Mouse (Mus musculus) midbrain, embryonic 13.5 days (tissue): ENCODE results near the gene Casp14. TPM values are rescaled to one million over a fixed set of nuclear protein-coding genes. Genes with fewer than 3 reads are reported as not detected.

Experiments used
- ATAC-seq: fragments of 200-750 bp; cut with Nextera tagmentation; 2 replicates; pipeline ENCODE4 v1.8.0; 2017; ENCODE audit warnings: mild to moderate bottlenecking, moderate TSS enrichment, moderate library complexity
- H3K27ac ChIP-seq: fragments of 300-500 bp; sonication (generic); 2 replicates; pipeline ENCODE4 v1.5.1; 2015; ENCODE audit warnings: inconsistent platforms, mild to moderate bottlenecking, moderate library complexity
- H3K27me3 ChIP-seq: fragments of 300-500 bp; sonication (generic); 2 replicates; pipeline ENCODE4 v1.6.1; 2015; ENCODE audit warnings: mild to moderate bottlenecking, inconsistent platforms
- H3K36me3 ChIP-seq: fragments of 300-500 bp; sonication (generic); 2 replicates; pipeline ENCODE4 v1.6.1; 2015; ENCODE audit warnings: mild to moderate bottlenecking, inconsistent platforms
- H3K4me1 ChIP-seq: fragments of 300-500 bp; sonication (generic); replicated peaks from 2 replicates; pipeline ENCODE4 v1.6.1; 2015; ENCODE audit warnings: inconsistent platforms
- H3K4me2 ChIP-seq: fragments of 300-500 bp; sonication (generic); replicated peaks from 2 replicates; pipeline ENCODE4 v1.6.1; 2015; ENCODE audit warnings: moderate library complexity, mild to moderate bottlenecking, inconsistent platforms
- H3K4me3 ChIP-seq: fragments of 300-500 bp; sonication (generic); replicated peaks from 2 replicates; pipeline ENCODE4 v1.5.1; 2015; ENCODE audit warnings: mild to moderate bottlenecking, inconsistent platforms
- H3K9ac ChIP-seq: fragments of 300-500 bp; sonication (generic); replicated peaks from 2 replicates; pipeline ENCODE4 v1.6.1; 2015; ENCODE audit warnings: mild to moderate bottlenecking, inconsistent platforms
- H3K9me3 ChIP-seq: fragments of 300-500 bp; sonication (generic); 2 replicates; pipeline ENCODE4 v1.6.1; 2016; ENCODE audit warnings: mild to moderate bottlenecking, inconsistent platforms
- WGBS: fragments of 180-500 bp; shearing (Covaris S2); methylation state at CpG from one replicate; pipeline ENCODE4 v1.1.7; 2015; 5-methylcytosine and 5-hydroxymethylcytosine counted together
- polyA plus RNA-seq: library from polyadenylated mRNA; unstranded; fragments of >200 nt; fragmentation: Nextera tagmentation; extraction: Ambion mirVana; gene quantifications from 2 replicates; pipeline ENCODE4 v1.2.1, GENCODE M21; 2015

Gene Casp14
- not detected in 2 replicates for polyA plus RNA-seq

GRCm38 (mm10) chr10:78718056-78718455, at the start of gene Casp14:
TSS of gene Casp14 (minus strand) at chr10:78718294.
- no peaks in the 10 kb centered on the region for H3K4me1 ChIP-seq
- H3K27ac ChIP-seq, result no peak within 1 kb of the TSS
- H3K9ac ChIP-seq, result no peak within 1 kb of the TSS
- 67% methylated on average over 11 of the region's 11 CpGs for WGBS
- no peaks in the 10 kb centered on the region for H3K9me3 ChIP-seq
- ATAC-seq, result no peak
- H3K36me3 ChIP-seq, result no peaks in the 10 kb centered on the region
- no peaks in the 10 kb centered on the region for H3K27me3 ChIP-seq
- no peak within 1 kb of the TSS for H3K4me3 ChIP-seq
- no peak within 1 kb of the TSS for H3K4me2 ChIP-seq

- Histone ChIP-seq H3K9ac (no peak overlapping the region), H3K36me3 (no peaks in the 10 kb centered on the region), H3K4me3 (no peak overlapping the region), H3K27ac (no peak overlapping the region), H3K27me3 (no peaks in the 10 kb centered on the region), H3K9me3 (0 out of 2 replicates have a peak, but pooled peaks cover 6% of the 10 kb centered on the region), H3K4me1 (no peaks in the 10 kb centered on the region), H3K4me2 (no peak overlapping the region)
- no peak for ATAC-seq
- WGBS, result 86% methylated on average over 1 of the region's 1 CpGs
Observed at GRCm38 (mm10) chr10:78765570-78765969, 47.5 kb upstream of the Casp14 start.

GRCm38 (mm10) chr10:78756021-78756420, 37.9 kb upstream of the Casp14 start:
- H3K9me3 ChIP-seq, result no peaks in the 10 kb centered on the region

GRCm38 (mm10) chr10:78752452-78753191, 34.5 kb upstream of the Casp14 start, which contains the start of gene Ccdc105:
TSS of gene Ccdc105 (minus strand) at chr10:78753065.
- H3K4me2 ChIP-seq, result peak within 1 kb of the TSS; percentile 73
- 0 out of 2 replicates have a peak, but pooled peaks cover 8% of the 10 kb centered on the region for H3K4me1 ChIP-seq
- under 1% methylated on average over 61 of the region's 61 CpGs for WGBS
- peak within 1 kb of the TSS; percentile 87 for H3K27ac ChIP-seq
- peak within 1 kb of the TSS; percentile 75 for H3K9ac ChIP-seq
- no peaks in the 10 kb centered on the region for H3K36me3 ChIP-seq
- H3K27me3 ChIP-seq, result peaks cover 21% of the 10 kb centered on the region
- no peaks in the 10 kb centered on the region for H3K9me3 ChIP-seq
- peak; percentile 95 for ATAC-seq
- peak within 1 kb of the TSS; percentile 55 for H3K4me3 ChIP-seq

More at GRCm38 (mm10) chr10:78756021-78756420, 37.9 kb upstream of the Casp14 start:
- Histone ChIP-seq H3K27ac (no peak overlapping the region), H3K27me3 (peaks cover 1% of the 10 kb centered on the region; the same call in 1 of the 2 replicates), H3K4me3 (no peak overlapping the region), H3K4me2 (no peak overlapping the region), H3K9ac (no peak overlapping the region), H3K36me3 (no peaks in the 10 kb centered on the region), H3K4me1 (0 out of 2 replicates have a peak, but pooled peaks cover 3% of the 10 kb centered on the region)
- ATAC-seq, result no peak
- 33% methylated on average over 6 of the region's 6 CpGs for WGBS

GRCm38 (mm10) chr10:78748946-78749345, 30.9 kb upstream of the Casp14 start:
- Histone ChIP-seq H3K4me3 (no peak overlapping the region), H3K4me1 (peaks cover 16% of the 10 kb centered on the region; the same call in 1 of the 2 replicates), H3K9ac (no peak overlapping the region), H3K27ac (no peak overlapping the region), H3K27me3 (peaks cover 21% of the 10 kb centered on the region), H3K4me2 (no peak overlapping the region), H3K36me3 (no peaks in the 10 kb centered on the region), H3K9me3 (no peaks in the 10 kb centered on the region)
- ATAC-seq, result no peak
- 91% methylated on average over 6 of the region's 6 CpGs for WGBS

- no peak overlapping the region for H3K4me3 ChIP-seq
- no peak overlapping the region for H3K27ac ChIP-seq
- no peak for ATAC-seq
- peak overlapping the region; percentile 64 for H3K4me2 ChIP-seq
- peaks cover 16% of the 10 kb centered on the region; the same call in 1 of the 2 replicates for H3K4me1 ChIP-seq
- peaks cover 21% of the 10 kb centered on the region for H3K27me3 ChIP-seq
- no peak overlapping the region for H3K9ac ChIP-seq
- no peaks in the 10 kb centered on the region for H3K9me3 ChIP-seq
- H3K36me3 ChIP-seq, result no peaks in the 10 kb centered on the region
- 83% methylated on average over 13 of the region's 13 CpGs for WGBS
Observed at GRCm38 (mm10) chr10:78748161-78748560, 30.1 kb upstream of the Casp14 start.

- Histone ChIP-seq H3K27ac (no peak overlapping the region), H3K9ac (peak overlapping the region; percentile 48), H3K36me3 (no peaks in the 10 kb centered on the region), H3K4me1 (peaks cover 13% of the 10 kb centered on the region; the same call in 1 of the 2 replicates), H3K4me2 (peak overlapping the region; percentile 64), H3K27me3 (peaks cover 21% of the 10 kb centered on the region), H3K9me3 (no peaks in the 10 kb centered on the region), H3K4me3 (peak overlapping the region; percentile 42)
- ATAC-seq, result peak; percentile 83
- WGBS, result 2% methylated on average over 27 of the region's 27 CpGs
Observed at GRCm38 (mm10) chr10:78747035-78747721, 29.1 kb upstream of the Casp14 start.

GRCm38 (mm10) chr10:78745453-78746232, 27.5 kb upstream of the Casp14 start:
- H3K4me3 ChIP-seq, result no peak overlapping the region
- H3K9ac ChIP-seq, result no peak overlapping the region
- peaks cover 13% of the 10 kb centered on the region; the same call in 1 of the 2 replicates for H3K4me1 ChIP-seq
- no peak overlapping the region for H3K27ac ChIP-seq
- no peak overlapping the region for H3K4me2 ChIP-seq
- no peak for ATAC-seq
- no peaks in the 10 kb centered on the region for H3K36me3 ChIP-seq
- peaks cover 16% of the 10 kb centered on the region for H3K27me3 ChIP-seq
- WGBS, result 69% methylated on average over 4 of the region's 4 CpGs
- no peaks in the 10 kb centered on the region for H3K9me3 ChIP-seq

GRCm38 (mm10) chr10:78743721-78744120, 25.6 kb upstream of the Casp14 start:
- no peak overlapping the region for H3K4me2 ChIP-seq
- no peak overlapping the region for H3K9ac ChIP-seq
- ATAC-seq, result no peak
- no peak overlapping the region for H3K27ac ChIP-seq
- no peaks in the 10 kb centered on the region for H3K9me3 ChIP-seq
- peaks cover 9% of the 10 kb centered on the region for H3K27me3 ChIP-seq
- no peaks in the 10 kb centered on the region for H3K36me3 ChIP-seq
- no peak overlapping the region for H3K4me3 ChIP-seq
- peaks cover 13% of the 10 kb centered on the region; the same call in 1 of the 2 replicates for H3K4me1 ChIP-seq

GRCm38 (mm10) chr10:78739821-78740220, 21.7 kb upstream of the Casp14 start:
- Histone ChIP-seq H3K4me1 (no peaks in the 10 kb centered on the region), H3K4me2 (no peak overlapping the region), H3K9me3 (no peaks in the 10 kb centered on the region), H3K9ac (no peak overlapping the region), H3K27me3 (no peaks in the 10 kb centered on the region), H3K36me3 (no peaks in the 10 kb centered on the region), H3K27ac (no peak overlapping the region), H3K4me3 (no peak overlapping the region)
- 85% methylated on average over 4 of the region's 4 CpGs for WGBS
- ATAC-seq, result no peak

GRCm38 (mm10) chr10:78727876-78728275, 9.8 kb upstream of the Casp14 start:
- Histone ChIP-seq H3K4me1 (no peaks in the 10 kb centered on the region), H3K4me3 (no peak overlapping the region), H3K27ac (no peak overlapping the region), H3K9me3 (no peaks in the 10 kb centered on the region), H3K27me3 (no peaks in the 10 kb centered on the region), H3K36me3 (no peaks in the 10 kb centered on the region), H3K9ac (no peak overlapping the region), H3K4me2 (no peak overlapping the region)
- WGBS, result 87% methylated on average over 5 of the region's 5 CpGs
- ATAC-seq, result no peak
